Mouse (Mus musculus) myocyte (in vitro differentiated cells): ENCODE measurements at regions not wholly inside any gene's neighbourhood (a gene's known extent, or its start where the extent isn't known, plus 50 kb on each side); places are given as distances from the start of the nearest gene placed in this dataset.

Source experiments
- H3K27me3 ChIP-seq: one replicate; pipeline ENCODE4 v1.6.1; 2011; ENCODE audit not compliant: control insufficient read depth, insufficient read depth, insufficient read length
- H3K36me3 ChIP-seq: one replicate; pipeline ENCODE4 v1.6.1; 2011; ENCODE audit not compliant: control insufficient read depth, insufficient read depth
- H3K4me2 ChIP-seq: one replicate; pipeline ENCODE4 v1.6.1; 2011; ENCODE audit warnings: low read depth, control low read depth
- H3K4me3 ChIP-seq: one replicate; pipeline ENCODE4 v1.5.1; 2011; ENCODE audit warnings: mild to moderate bottlenecking, control low read depth, moderate library complexity
- H3K79me2 ChIP-seq: one replicate; pipeline ENCODE4 v1.6.1; 2011; ENCODE audit not compliant: control insufficient read depth, insufficient read depth
- H3ac ChIP-seq: one replicate; pipeline ENCODE4 v1.6.1; 2011; ENCODE audit not compliant: control insufficient read depth, insufficient read length
- CEBPB ChIP-seq: IDR thresholded peaks from 2 replicates; pipeline ENCODE4 v1.6.1; 2011; ENCODE audit warnings: mild to moderate bottlenecking, moderate library complexity; ENCODE audit not compliant: poor library complexity, insufficient read depth, severe bottlenecking
- E2F4 ChIP-seq: IDR thresholded peaks from one replicate; pipeline ENCODE4 v1.6.1; 2011; ENCODE audit warnings: mild to moderate bottlenecking, control low read depth, moderate library complexity; ENCODE audit not compliant: insufficient read depth
- MAX ChIP-seq: IDR thresholded peaks from one replicate; pipeline ENCODE4 v1.6.1; 2011; ENCODE audit warnings: low read depth, mild to moderate bottlenecking, control low read depth
- MYOD1 ChIP-seq, 3 experiments: IDR thresholded peaks; one replicate each; pipeline ENCODE4 v1.6.1; 2011; ENCODE audit warnings: control low read depth in 2 of 3, low read depth in 2 of 3, mild to moderate bottlenecking in 2 of 3, moderate library complexity in 1 of 3; ENCODE audit not compliant: insufficient read length in 2 of 3, control insufficient read depth in 1 of 3
- MYOG ChIP-seq, 3 experiments: IDR thresholded peaks; one replicate each; pipeline ENCODE4 v1.6.1; 2011; ENCODE audit warnings: control low read depth in 2 of 3, low read depth in 2 of 3, mild to moderate bottlenecking in 2 of 3; ENCODE audit not compliant: insufficient read length in 2 of 3, control insufficient read depth in 1 of 3, insufficient read depth in 1 of 3
- POLR2A ChIP-seq: IDR thresholded peaks from one replicate; pipeline ENCODE4 v1.6.1; 2011; ENCODE audit warnings: low read depth, mild to moderate bottlenecking, control low read depth, moderate library complexity; ENCODE audit not compliant: insufficient read length
- POLR2AphosphoS2 ChIP-seq: IDR thresholded peaks from one replicate; pipeline ENCODE4 v1.6.1; 2011; ENCODE audit warnings: low read depth, control low read depth; ENCODE audit not compliant: insufficient read length
- REST ChIP-seq: IDR thresholded peaks from one replicate; pipeline ENCODE4 v1.6.1; 2011; ENCODE audit warnings: mild to moderate bottlenecking, control low read depth, moderate library complexity; ENCODE audit not compliant: insufficient read depth, insufficient read length
- SRF ChIP-seq: IDR thresholded peaks from one replicate; pipeline ENCODE4 v1.6.1; 2011; ENCODE audit warnings: low read depth; ENCODE audit not compliant: control insufficient read depth, insufficient read length
- TCF12 ChIP-seq: IDR thresholded peaks from one replicate; pipeline ENCODE4 v1.6.1; 2011; ENCODE audit warnings: mild to moderate bottlenecking, control low read depth; ENCODE audit not compliant: poor library complexity, insufficient read depth, severe bottlenecking
- TCF3 ChIP-seq: IDR thresholded peaks from one replicate; pipeline ENCODE4 v1.6.1; 2011; ENCODE audit warnings: low read depth, control low read depth; ENCODE audit not compliant: insufficient read length
- USF1 ChIP-seq: IDR thresholded peaks from one replicate; pipeline ENCODE4 v1.6.1; 2011; ENCODE audit warnings: low read depth, mild to moderate bottlenecking, control low read depth, moderate library complexity

- Histone ChIP-seq H3K27me3 (no peaks in the 10 kb centered on the region), H3K4me3 (no peak overlapping the region), H3K36me3 (no peaks in the 10 kb centered on the region), H3K79me2 (no peaks in the 10 kb centered on the region), H3ac (no peak overlapping the region), H3K4me2 (no peak overlapping the region)
- TF ChIP-seq CEBPB (no peak), E2F4 (no peak), REST (no peak), MYOG (IDR thresholded peaks at IDR 0.05; ENCODE audit: control insufficient read depth in 1 of 3, insufficient read depth in 1 of 3, insufficient read length in 2 of 3, low read depth in 2 of 3) (no peak), TCF3 (no peak), TCF12 (no peak), USF1 (no peak), MYOD1 (IDR thresholded peaks at IDR 0.05; ENCODE audit: control insufficient read depth in 1 of 3, insufficient read length in 2 of 3, low read depth in 2 of 3) (no peak), MAX (no peak), POLR2A (no peak), SRF (no peak), POLR2AphosphoS2 (no peak)
These were observed 117.8 kb upstream of the Six2 start for GRCm38 (mm10) chr17:85805726-85806359.

- peaks cover 9% of the 10 kb centered on the region for H3K27me3 ChIP-seq
These were observed 116.6 kb upstream of the Six2 start for GRCm38 (mm10) chr17:85804631-85805030.

DNA sequence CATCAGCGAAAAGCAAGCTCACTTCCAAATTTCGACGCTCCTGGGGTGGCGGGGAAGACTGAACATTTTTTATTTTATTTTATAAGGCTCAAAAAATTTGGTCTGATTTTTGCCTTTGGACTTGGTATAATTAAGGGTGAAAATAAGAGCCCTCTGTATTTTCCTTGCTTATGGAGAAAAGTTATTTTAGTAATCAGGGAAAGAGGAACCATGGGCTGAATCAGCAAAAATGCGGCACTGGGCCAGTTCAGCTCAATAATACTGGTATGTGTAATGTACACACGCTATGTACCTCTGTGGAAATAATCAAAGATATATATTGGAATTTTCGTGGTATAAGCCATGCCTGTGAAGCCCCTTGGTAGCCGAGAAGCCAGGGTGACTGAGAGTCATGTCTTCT lies 113.7 kb upstream of the Six2 start:
- Histone ChIP-seq H3K4me2 (no peak overlapping the region), H3K27me3 (peaks cover 9% of the 10 kb centered on the region), H3K36me3 (no peaks in the 10 kb centered on the region), H3K79me2 (no peaks in the 10 kb centered on the region), H3K4me3 (no peak overlapping the region), H3ac (no peak overlapping the region)
- TF ChIP-seq REST (no peak), SRF (no peak), CEBPB (no peak), MYOG (IDR thresholded peaks at IDR 0.05; ENCODE audit: control insufficient read depth in 1 of 3, insufficient read depth in 1 of 3, insufficient read length in 2 of 3, low read depth in 2 of 3) (no peak), MYOD1 (IDR thresholded peaks at IDR 0.05; ENCODE audit: control insufficient read depth in 1 of 3, insufficient read length in 2 of 3, low read depth in 2 of 3) (no peak), TCF3 (no peak), POLR2A (no peak), USF1 (no peak), TCF12 (no peak), E2F4 (no peak), POLR2AphosphoS2 (no peak), MAX (no peak)

More at GRCm38 (mm10) chr17:85804631-85805030, 116.6 kb upstream of the Six2 start:
- Histone ChIP-seq H3K36me3 (no peaks in the 10 kb centered on the region), H3K4me3 (no peak overlapping the region), H3K4me2 (no peak overlapping the region), H3ac (no peak overlapping the region), H3K79me2 (no peaks in the 10 kb centered on the region)
- no peak for TF ChIP-seq MAX
- TF ChIP-seq TCF12: no peak

DNA sequence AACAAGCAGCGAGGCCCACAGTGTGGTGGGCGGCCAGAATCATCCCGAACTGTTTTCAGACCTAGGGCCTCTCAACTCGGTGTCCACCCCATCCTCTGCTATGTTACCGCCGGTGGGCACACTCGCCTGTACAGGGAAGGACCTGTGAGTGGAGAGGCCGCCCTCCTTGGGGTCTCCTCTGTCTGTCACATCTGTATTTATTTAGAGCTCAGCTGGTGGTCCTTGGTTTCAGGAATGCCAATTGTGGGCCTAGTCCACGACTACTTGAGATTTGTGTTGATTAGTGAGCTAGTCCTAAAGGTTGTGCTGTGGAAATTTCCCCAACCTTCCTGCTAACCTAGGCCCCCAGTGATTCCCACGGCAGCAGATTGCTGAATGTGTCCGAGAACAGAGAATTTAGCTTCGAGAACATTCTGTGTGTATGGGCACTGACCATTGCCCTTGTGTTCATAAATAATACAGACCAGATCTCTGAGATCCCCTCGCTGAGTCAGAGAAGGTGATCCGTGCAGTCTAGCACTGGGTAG lies 113.1 kb upstream of the Six2 start:
- Histone ChIP-seq H3K27me3 (peaks cover 9% of the 10 kb centered on the region), H3K36me3 (no peaks in the 10 kb centered on the region), H3K4me2 (no peak overlapping the region), H3K79me2 (no peaks in the 10 kb centered on the region), H3K4me3 (no peak overlapping the region), H3ac (no peak overlapping the region)
- no peak for TF ChIP-seq TCF12
- no peak for TF ChIP-seq CEBPB
- TF ChIP-seq POLR2A: no peak
- no peak for TF ChIP-seq E2F4
- no peak for TF ChIP-seq TCF3
- no peak for TF ChIP-seq REST
- TF ChIP-seq USF1: no peak
- TF ChIP-seq POLR2AphosphoS2: no peak
- TF ChIP-seq MYOD1 (IDR thresholded peaks at IDR 0.05; ENCODE audit: control insufficient read depth in 1 of 3, insufficient read length in 2 of 3, low read depth in 2 of 3): no peak
- no peak for TF ChIP-seq MYOG (IDR thresholded peaks at IDR 0.05; ENCODE audit: control insufficient read depth in 1 of 3, insufficient read depth in 1 of 3, insufficient read length in 2 of 3, low read depth in 2 of 3)
- TF ChIP-seq MAX: no peak
- no peak for TF ChIP-seq SRF
